Comparison of ENCODE assay signal across 13 mouse cellular contexts in the genomic region with DNA sequence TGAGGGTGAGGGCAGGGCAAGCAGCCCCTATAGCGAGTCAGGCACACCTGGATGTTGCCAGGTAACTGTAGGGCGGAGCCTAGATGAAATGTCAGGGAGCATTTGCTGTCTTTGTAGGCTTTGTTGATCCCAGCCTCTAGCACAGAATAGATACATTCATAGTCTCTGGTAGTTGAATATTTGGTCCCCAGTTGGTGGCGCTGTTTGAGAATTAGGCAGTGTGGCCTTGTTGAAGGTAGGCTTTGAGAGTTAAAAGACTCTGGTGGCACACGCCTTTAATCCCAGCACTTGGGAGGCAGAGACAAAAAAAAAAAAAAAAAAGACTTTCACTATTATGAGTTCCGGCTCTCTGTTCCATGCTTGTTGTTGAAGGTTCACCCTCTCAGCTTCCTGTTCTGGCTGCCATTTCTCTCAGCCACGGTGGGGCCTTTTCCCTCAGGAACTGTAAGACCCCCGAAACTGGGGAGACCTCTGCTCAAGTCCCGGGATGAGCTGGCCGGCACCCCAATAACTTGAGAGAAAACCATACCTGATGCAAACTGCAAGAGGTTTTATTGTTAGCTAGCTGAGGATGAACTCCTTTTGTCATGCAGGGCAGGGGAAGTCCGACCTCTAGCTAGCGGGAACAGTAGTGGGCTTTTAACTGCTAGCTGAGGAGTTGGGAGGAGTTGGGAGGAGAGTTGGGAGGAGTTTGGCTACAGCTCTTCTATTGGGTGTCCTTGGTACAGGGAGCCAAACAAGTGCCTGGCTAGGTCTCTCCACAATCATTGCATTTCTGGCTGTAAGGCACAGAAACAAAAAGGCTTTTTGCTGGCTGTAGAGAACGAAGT.
"Had no signal": no experiment of that assay in that cellular context is flagged by ENCODE, and none has a peak within 500 bp of the region (broad histone marks: within the 10 kb centered on the region; RNA-seq: fewer than 3 reads in every experiment).

No protein-coding gene starts in this region.

- H3K9me3 ChIP-seq: kidney, embryonic 15.5 days; limb, embryonic 12.5 days; neural tube, embryonic 13.5 days had no signal

- H3K9ac ChIP-seq: kidney, embryonic 15.5 days; limb, embryonic 12.5 days; liver, embryonic 13.5 days; liver, postnatal 0 days; neural tube, embryonic 13.5 days had no signal

- H3K36me3 ChIP-seq: kidney, embryonic 15.5 days; limb, embryonic 12.5 days; neural tube, embryonic 13.5 days had no signal

- ATAC-seq: intestine, embryonic 16.5 days; liver, postnatal 0 days; midbrain, embryonic 16.5 days had no signal

- H3K27me3 ChIP-seq: kidney, embryonic 15.5 days; limb, embryonic 12.5 days; liver, embryonic 13.5 days; neural tube, embryonic 13.5 days had no signal

- DNase-seq: kidney, adult 2 months; liver; liver, embryonic 13.5 days; liver, postnatal 0 days; lung, postnatal 36 days; retina, postnatal 1 day had no signal

- H3K4me2 ChIP-seq: kidney, embryonic 15.5 days; limb, embryonic 12.5 days; liver, embryonic 13.5 days; midbrain, embryonic 11.5 days; neural tube, embryonic 13.5 days had no signal

- H3K27ac ChIP-seq: kidney, embryonic 15.5 days; limb, embryonic 12.5 days; liver, embryonic 13.5 days; neural tube, embryonic 13.5 days; stomach, postnatal 0 days had no signal

- H3K4me3 ChIP-seq: kidney, embryonic 15.5 days; limb, embryonic 12.5 days; liver, embryonic 13.5 days; neural tube, embryonic 13.5 days had no signal
